Mouse (Mus musculus): ENCODE measurements around the gene Abtb2.
"Not testable (repeated sequence)": the region's sequence is repeated elsewhere in the genome, so short reads cannot be mapped to it uniquely, and the experiment has no call there.

- not testable (repeated sequence) for TF ChIP-seq POLR2A (IDR thresholded peaks at IDR 0.05; ENCODE audit: insufficient read depth, low read length); CTCF (IDR thresholded peaks at IDR 0.05; ENCODE audit: low read depth, low read length)
These were observed 15.8 kb upstream of the Abtb2 start for GRCm38 (mm10) chr2:103550301-103550700.
